Mouse (Mus musculus) right cerebral cortex, postnatal 14 days (tissue): ENCODE measurements around the gene Chd2.

Experiments
- DNase-seq: peaks from one replicate; pipeline ENCODE4 v3.0.0; 2022

Gene Chd2

GRCm38 (mm10) chr7:73400051-73400916 lies 141.3 kb downstream of the Chd2 start:
- DNase-seq, result no peak

- DNase-seq, result peak; percentile 86
These were observed 142.1 kb downstream of the Chd2 start for GRCm38 (mm10) chr7:73399501-73400044.

- no peak for DNase-seq
These were observed 142.7 kb downstream of the Chd2 start for GRCm38 (mm10) chr7:73398806-73399442.

- DNase-seq, result peak; percentile 62
These were observed 143.3 kb downstream of the Chd2 start for GRCm38 (mm10) chr7:73398319-73398718.

GRCm38 (mm10) chr7:73394013-73394409 lies 147.6 kb downstream of the Chd2 start:
- DNase-seq, result no peak

- DNase-seq, result no peak
These were observed 148.2 kb downstream of the Chd2 start for GRCm38 (mm10) chr7:73393307-73394012.

- no peak for DNase-seq
These were observed 149.3 kb downstream of the Chd2 start for GRCm38 (mm10) chr7:73392359-73392758.

GRCm38 (mm10) chr7:73391518-73392321 lies 149.9 kb downstream of the Chd2 start:
- DNase-seq, result peak; percentile 28

- DNase-seq, result peak; percentile 75
These were observed 150.6 kb downstream of the Chd2 start for GRCm38 (mm10) chr7:73391002-73391517.

GRCm38 (mm10) chr7:73390426-73391001 lies 151.1 kb downstream of the Chd2 start:
- DNase-seq, result no peak

GRCm38 (mm10) chr7:73389871-73390294 lies 151.7 kb downstream of the Chd2 start:
- no peak for DNase-seq

GRCm38 (mm10) chr7:73389419-73389818 lies 152.2 kb downstream of the Chd2 start:
- no peak for DNase-seq

GRCm38 (mm10) chr7:73388866-73389265 lies 152.8 kb downstream of the Chd2 start:
- DNase-seq, result no peak

GRCm38 (mm10) chr7:73382843-73383242 lies 158.8 kb downstream of the Chd2 start:
- DNase-seq, result no peak

GRCm38 (mm10) chr7:73378034-73378433 lies 163.6 kb downstream of the Chd2 start:
- DNase-seq, result no peak

GRCm38 (mm10) chr7:73377307-73377706 lies 164.3 kb downstream of the Chd2 start:
- no peak for DNase-seq
